Mouse (Mus musculus) heart, embryonic 10.5 days (tissue): ENCODE results near the gene Mtmr6. TPM values are rescaled to one million over a fixed set of nuclear protein-coding genes. Genes with fewer than 3 reads are reported as not detected.
A peak's percentile ranks its signal among the peaks of the same experiment; 100 is the strongest.

Source experiments
- DNase-seq: peaks from one replicate; pipeline ENCODE4 v3.0.0-alpha.2; 2017; ENCODE audit warnings: low spot score
- H3K27ac ChIP-seq: fragments of 300-500 bp; sonication (generic); 2 replicates; pipeline ENCODE4 v1.5.1; 2016; ENCODE audit warnings: mild to moderate bottlenecking
- H3K27me3 ChIP-seq: fragments of 300-500 bp; sonication (generic); 2 replicates; pipeline ENCODE4 v1.6.1; 2016; ENCODE audit warnings: mild to moderate bottlenecking; ENCODE audit not compliant: poor library complexity, insufficient read depth, severe bottlenecking
- H3K36me3 ChIP-seq: fragments of 300-500 bp; sonication (generic); 2 replicates; pipeline ENCODE4 v1.6.1; 2016; ENCODE audit warnings: mild to moderate bottlenecking, moderate library complexity
- H3K4me1 ChIP-seq: fragments of 300-500 bp; sonication (generic); 2 replicates; pipeline ENCODE4 v1.6.1; 2016; ENCODE audit warnings: mild to moderate bottlenecking
- H3K4me3 ChIP-seq: fragments of 300-500 bp; sonication (generic); 2 replicates; pipeline ENCODE4 v1.5.1; 2016; ENCODE audit warnings: mild to moderate bottlenecking, moderate library complexity
- H3K9me3 ChIP-seq: fragments of 300-500 bp; sonication (generic); 2 replicates; pipeline ENCODE4 v1.6.1; 2016; ENCODE audit warnings: mild to moderate bottlenecking, moderate library complexity
- WGBS: fragments of 180-500 bp; shearing (Covaris S2); methylation state at CpG from one replicate; pipeline ENCODE4 v1.1.7; 2016; 5-methylcytosine and 5-hydroxymethylcytosine counted together
- polyA plus RNA-seq: library from polyadenylated mRNA; unstranded; fragments of >200 nt; fragmentation: Nextera tagmentation; extraction: Ambion mirVana; gene quantifications from 2 replicates; pipeline ENCODE4 v1.2.1, GENCODE M21; 2016

Mtmr6 gene
- polyA plus RNA-seq: 22.4 and 28.4 TPM in 2 replicates

DNA sequence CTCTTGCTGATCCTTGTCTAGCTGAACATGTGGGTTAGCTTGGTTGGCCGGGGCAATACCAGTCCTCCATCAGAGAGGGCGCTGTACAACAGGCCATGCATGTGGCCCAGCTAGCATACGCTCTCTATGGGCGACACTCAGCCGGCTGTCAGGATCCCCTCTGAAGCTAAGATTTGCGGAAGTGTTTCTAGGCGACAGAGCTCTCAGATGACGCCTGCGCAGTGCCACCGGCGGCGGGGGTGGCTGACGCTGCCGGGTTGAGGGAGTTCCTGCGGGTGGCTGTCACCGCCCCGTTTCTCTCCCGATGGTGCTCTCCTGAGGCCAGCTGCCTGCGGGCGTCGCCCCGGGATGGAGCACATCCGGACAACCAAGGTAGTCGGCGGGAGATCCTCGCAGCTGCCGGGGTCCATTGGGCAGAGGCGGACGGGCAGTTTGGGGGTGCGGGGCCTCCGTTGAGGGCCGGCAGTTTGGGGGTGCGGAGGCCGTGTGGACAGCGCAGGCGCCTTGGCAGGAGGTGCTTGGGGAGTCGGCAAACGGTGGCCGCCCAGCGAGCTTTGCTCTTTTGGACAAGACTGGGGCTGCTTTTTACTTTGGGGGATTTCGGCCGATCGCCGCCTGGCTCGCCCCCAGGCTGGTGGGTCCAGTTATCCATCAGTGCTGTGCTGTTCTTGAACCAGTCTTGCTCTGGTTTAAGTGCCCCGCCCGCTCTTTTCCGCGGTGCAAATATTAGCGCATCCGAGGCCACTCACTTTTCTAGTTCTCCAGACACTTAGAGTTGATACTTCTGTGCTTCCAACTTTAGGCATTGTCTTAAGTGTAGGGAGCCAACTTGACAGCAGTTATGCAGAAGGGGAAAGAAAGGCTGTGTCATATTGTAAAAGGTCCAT lies at the start of gene Mtmr6:
TSS of gene Mtmr6 (plus strand) at position 239 of the 887 bp plus-strand sequence.
- peaks cover 16% of the 10 kb centered on the region; the same call in 1 of the 2 replicates for H3K4me1 ChIP-seq
- no peaks in the 10 kb centered on the region for H3K27me3 ChIP-seq
- no peaks in the 10 kb centered on the region for H3K9me3 ChIP-seq
- WGBS: under 1% methylated on average over 51 of the region's 51 CpGs
- peak within 1 kb of the TSS; percentile 87 for H3K4me3 ChIP-seq
- no peaks in the 10 kb centered on the region for H3K36me3 ChIP-seq
- DNase-seq: peak; percentile 99
- peak within 1 kb of the TSS; percentile 93 for H3K27ac ChIP-seq

DNA sequence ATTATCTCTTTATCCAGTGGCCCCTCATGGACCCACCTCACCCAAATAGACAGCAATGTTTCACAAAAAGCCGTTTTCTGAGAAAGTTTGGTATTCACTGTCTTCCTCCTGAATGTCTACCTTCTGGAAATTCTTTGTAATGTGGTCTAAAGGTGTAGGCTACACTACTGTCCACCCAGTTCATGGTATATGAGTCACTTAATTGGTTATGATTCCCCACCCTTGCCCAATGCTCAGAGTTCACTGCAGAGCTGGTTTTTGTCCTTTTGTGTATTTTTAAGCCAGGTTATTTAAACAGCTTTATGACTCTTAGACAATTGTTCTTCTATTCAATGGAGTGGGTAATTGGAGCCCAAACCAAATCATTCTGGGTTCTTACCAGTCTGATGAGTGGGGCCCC lies 48.9 kb upstream of the Mtmr6 start:
- Histone ChIP-seq H3K4me1 (peaks cover 1% of the 10 kb centered on the region; the same call in 1 of the 2 replicates), H3K27ac (no peak overlapping the region), H3K9me3 (no peaks in the 10 kb centered on the region), H3K27me3 (no peaks in the 10 kb centered on the region), H3K36me3 (peaks cover 24% of the 10 kb centered on the region), H3K4me3 (no peak overlapping the region)
- 81% methylated on average over 1 of the region's 1 CpGs for WGBS
- no peak for DNase-seq

DNA sequence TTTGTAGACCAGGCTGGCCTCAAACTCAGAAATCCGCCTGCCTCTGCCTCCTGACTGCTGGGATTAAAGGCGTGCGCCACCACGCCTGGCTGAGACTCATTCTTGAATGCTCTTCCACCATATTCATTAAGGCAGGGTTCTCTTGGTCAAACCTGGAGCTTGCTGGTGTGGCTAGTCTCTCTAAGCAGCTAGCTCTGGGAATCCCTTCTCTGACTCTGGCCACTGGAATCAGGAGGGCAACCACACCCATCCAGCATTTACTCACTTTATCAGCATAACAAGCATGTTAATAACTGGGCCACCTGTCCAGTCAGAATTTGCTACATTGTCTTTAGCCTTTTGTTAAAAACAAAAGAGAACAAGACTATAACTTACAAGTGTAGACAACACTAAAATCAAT lies 47.4 kb upstream of the Mtmr6 start:
- Histone ChIP-seq H3K4me3 (no peak overlapping the region), H3K9me3 (no peaks in the 10 kb centered on the region), H3K4me1 (no peaks in the 10 kb centered on the region), H3K27me3 (no peaks in the 10 kb centered on the region), H3K36me3 (peaks cover 28% of the 10 kb centered on the region), H3K27ac (no peak overlapping the region)
- WGBS: 97% methylated on average over 4 of the region's 4 CpGs
- no peak for DNase-seq

DNA sequence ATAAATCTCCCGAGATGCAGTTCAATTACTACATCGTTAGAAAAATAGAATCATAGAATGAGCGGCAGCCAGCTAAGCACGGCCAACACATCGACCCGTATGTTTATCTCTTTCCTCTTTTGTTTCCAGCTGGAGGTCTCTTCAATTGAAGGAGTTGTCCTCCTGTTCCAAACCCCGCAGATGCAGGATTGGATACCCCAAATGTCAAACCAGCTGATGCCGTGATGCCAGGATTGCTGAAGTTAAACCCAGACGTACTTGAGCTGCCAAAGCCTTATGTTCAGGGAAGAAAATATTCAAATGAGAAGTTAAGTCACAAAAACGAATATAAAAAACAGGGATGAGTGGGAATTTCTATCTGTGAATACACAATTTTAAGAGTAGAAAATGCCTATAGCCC lies 45.1 kb upstream of the Mtmr6 start:
- 92% methylated on average over 10 of the region's 10 CpGs for WGBS
- no peak overlapping the region for H3K4me3 ChIP-seq
- H3K36me3 ChIP-seq: peaks cover 28% of the 10 kb centered on the region
- no peak for DNase-seq
- H3K9me3 ChIP-seq: no peaks in the 10 kb centered on the region
- H3K27me3 ChIP-seq: no peaks in the 10 kb centered on the region
- H3K4me1 ChIP-seq: no peaks in the 10 kb centered on the region
- no peak overlapping the region for H3K27ac ChIP-seq

DNA sequence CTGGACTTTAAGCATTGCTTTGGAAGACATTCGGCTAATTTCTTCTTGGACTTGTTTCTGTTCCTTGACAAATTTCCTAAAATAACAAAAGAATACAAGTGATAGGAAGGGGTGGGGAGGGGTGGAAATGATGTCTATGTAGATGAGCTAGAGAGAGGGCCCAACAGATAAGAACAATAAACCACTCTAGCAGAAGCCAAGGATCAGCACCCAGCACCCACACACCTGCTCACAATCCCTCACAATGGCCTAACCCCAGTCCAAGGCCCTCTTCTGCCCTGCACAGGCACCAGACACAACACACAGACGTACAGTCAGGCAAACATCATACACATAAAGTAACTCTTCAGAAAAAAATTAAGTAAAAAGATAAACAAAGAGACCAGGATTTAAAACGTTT lies 26.5 kb upstream of the Mtmr6 start:
- no peaks in the 10 kb centered on the region for H3K4me1 ChIP-seq
- H3K36me3 ChIP-seq: peaks cover 74% of the 10 kb centered on the region
- no peaks in the 10 kb centered on the region for H3K27me3 ChIP-seq
- no peak overlapping the region for H3K4me3 ChIP-seq
- no peaks in the 10 kb centered on the region for H3K9me3 ChIP-seq
- DNase-seq: no peak
- 79% methylated on average over 3 of the region's 3 CpGs for WGBS
- H3K27ac ChIP-seq: no peak overlapping the region

- H3K27ac ChIP-seq: peak overlapping the region; percentile 97; the same call in 1 of the 2 replicates
Measured at GRCm38 (mm10) chr14:60250366-60250765, 14.7 kb upstream of the Mtmr6 start.

GRCm38 (mm10) chr14:60250879-60251278 lies 14.1 kb upstream of the Mtmr6 start:
- DNase-seq: no peak

More at GRCm38 (mm10) chr14:60250366-60250765, 14.7 kb upstream of the Mtmr6 start:
- WGBS: 25% methylated on average over 8 of the region's 8 CpGs
- Histone ChIP-seq H3K36me3 (peaks cover 4% of the 10 kb centered on the region), H3K9me3 (no peaks in the 10 kb centered on the region), H3K27me3 (no peaks in the 10 kb centered on the region), H3K4me3 (peak overlapping the region; percentile 95), H3K4me1 (peaks cover 10% of the 10 kb centered on the region)
- DNase-seq: no peak

DNA sequence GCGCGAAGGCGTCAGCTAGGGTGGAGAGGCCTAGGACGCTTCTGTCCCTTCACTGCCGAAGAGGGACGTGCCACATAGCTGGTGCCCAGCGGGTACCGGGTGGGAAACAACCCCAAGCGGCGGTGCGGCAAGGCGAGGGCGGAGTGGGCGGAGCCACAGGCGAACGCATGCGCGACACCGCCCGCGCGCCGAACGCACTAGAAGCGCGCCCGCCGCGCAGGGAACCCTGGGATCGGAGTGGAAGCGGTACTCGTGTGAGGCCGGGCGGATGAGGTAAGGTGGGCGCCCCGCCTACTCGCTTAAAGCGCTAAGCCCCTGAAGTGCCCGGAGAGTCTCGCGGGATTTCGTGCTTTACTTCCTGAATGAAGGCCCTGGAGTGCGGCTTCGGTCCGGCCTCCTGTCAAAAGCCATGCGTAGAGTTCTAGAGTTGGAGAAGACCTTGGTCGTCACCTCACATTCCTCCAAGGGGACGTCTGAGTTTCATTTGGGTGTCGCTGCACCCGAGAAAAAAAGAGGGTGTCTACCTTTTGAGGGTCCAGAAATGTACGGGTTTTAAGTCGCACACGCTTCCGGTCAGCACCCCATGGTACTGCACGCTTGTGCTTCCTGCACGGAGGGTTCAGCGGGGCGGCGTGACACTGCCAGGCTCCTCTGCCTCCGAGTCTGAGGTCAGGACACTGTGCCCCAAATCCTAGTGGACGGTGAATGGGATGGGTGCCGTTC lies 13.6 kb upstream of the Mtmr6 start, which contains the start of the genes Nupl1 and Gm49336:
TSS of gene Nupl1 (minus strand) at position 151 of the 723 bp plus-strand sequence.
TSS of gene Gm49336 (minus strand) at position 227 of the 723 bp plus-strand sequence.
- H3K36me3 ChIP-seq: peaks cover 3% of the 10 kb centered on the region
- WGBS: under 1% methylated on average over 62 of the region's 62 CpGs
- H3K4me3 ChIP-seq: peak within 1 kb of the TSS; percentile 95
- DNase-seq: peak; percentile 99
- no peaks in the 10 kb centered on the region for H3K9me3 ChIP-seq
- peak within 1 kb of the TSS; percentile 97 for H3K27ac ChIP-seq
- H3K4me1 ChIP-seq: peaks cover 10% of the 10 kb centered on the region
- H3K27me3 ChIP-seq: no peaks in the 10 kb centered on the region

More at GRCm38 (mm10) chr14:60250879-60251278, 14.1 kb upstream of the Mtmr6 start:
- Histone ChIP-seq H3K36me3 (peaks cover 3% of the 10 kb centered on the region), H3K27me3 (no peaks in the 10 kb centered on the region), H3K4me1 (peaks cover 10% of the 10 kb centered on the region), H3K27ac (peak overlapping the region; percentile 97), H3K4me3 (peak overlapping the region; percentile 95), H3K9me3 (no peaks in the 10 kb centered on the region)
- WGBS: under 1% methylated on average over 39 of the region's 39 CpGs

DNA sequence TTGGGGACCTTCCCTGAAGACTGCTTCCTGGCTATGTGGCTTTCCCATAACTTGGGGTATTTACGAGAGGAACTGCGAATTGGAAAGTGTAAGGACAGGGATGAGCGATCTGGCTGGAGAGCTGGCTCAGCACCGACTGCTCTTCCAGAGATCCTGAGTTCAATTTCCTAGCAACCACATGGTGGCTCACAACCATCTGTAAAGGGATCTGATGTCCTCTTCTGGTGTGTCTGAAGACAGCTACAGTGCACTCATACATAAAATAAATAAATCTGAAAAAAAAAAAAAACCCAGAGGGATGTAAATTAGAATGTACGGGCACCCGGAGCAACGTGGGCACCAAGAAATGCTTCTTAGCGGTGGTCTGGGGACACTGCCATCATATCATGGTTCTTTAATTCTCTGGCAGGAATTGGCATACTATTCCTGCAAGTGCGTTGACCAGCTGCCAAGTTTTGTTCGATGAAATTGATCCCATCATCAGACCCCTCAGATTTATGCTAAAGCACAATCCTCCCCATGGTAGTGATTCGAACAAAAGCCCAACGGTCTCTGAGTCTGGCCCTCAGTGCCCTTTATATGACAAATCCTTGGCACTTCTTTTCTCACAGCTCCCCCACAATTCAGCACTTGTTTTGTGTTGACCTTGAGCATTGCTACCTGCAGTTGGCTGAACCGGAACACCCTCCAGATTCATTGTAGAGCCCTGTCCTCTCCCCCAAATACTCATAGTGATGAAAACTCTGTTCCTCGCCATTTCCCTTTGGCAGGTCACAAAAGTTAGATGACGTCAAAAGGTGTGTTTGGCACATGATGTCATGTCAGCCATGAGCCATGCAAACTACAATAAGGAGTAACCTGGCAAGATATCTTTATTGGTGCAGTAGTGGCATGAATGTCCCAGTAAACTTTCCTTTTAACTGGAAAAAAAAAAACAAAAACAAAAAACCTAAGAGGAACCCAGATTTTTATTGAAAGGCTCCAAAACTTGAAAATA lies 12.7 kb upstream of the Mtmr6 start:
- Histone ChIP-seq H3K4me1 (peaks cover 10% of the 10 kb centered on the region), H3K4me3 (peak overlapping the region; percentile 95), H3K36me3 (no peaks in the 10 kb centered on the region), H3K27me3 (no peaks in the 10 kb centered on the region), H3K27ac (peak overlapping the region; percentile 97), H3K9me3 (no peaks in the 10 kb centered on the region)
- no peak for DNase-seq
- WGBS: 24% methylated on average over 15 of the region's 15 CpGs

DNA sequence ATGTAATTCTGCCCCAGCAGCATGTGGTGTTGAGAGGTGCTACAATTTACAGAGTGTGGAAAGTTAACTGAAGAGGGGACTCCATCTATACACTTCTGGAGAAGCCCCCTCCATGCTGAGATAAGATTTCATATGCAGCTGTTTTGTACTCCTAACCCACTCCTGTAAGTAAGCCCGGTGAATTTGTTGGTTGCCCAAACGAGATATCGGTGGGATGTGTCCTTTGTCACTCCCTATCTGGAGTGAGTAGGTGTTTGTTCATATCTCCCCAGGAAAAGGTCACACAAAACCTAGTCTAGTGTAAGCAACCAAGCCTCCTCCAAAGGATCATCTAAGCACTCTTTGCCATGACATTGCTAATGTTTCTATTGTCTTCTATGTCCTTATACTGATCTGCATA lies 11.6 kb upstream of the Mtmr6 start:
- WGBS: 66% methylated on average over 3 of the region's 3 CpGs
- DNase-seq: no peak
- Histone ChIP-seq H3K27me3 (no peaks in the 10 kb centered on the region), H3K4me1 (peaks cover 10% of the 10 kb centered on the region), H3K36me3 (no peaks in the 10 kb centered on the region), H3K4me3 (no peak overlapping the region), H3K9me3 (no peaks in the 10 kb centered on the region), H3K27ac (no peak overlapping the region)

DNA sequence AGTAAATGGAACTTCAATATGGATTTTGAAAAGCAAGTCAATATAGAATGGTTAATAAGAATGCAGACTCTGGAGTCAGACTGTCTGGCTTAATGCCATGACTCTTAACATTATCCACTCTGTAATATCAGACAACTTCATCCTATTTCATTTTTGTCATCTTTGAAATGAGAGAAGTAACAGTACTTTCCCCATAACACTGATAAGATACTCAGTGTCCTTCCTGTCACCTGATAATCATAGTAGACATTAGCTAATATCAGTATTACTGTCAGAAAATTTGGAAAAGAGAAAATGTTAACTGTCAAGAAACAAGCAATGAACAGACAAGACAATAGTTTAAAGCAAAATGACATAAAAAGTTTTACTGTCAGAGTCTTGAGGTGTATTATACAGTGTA lies 10.3 kb upstream of the Mtmr6 start:
- Histone ChIP-seq H3K27me3 (no peaks in the 10 kb centered on the region), H3K4me3 (no peak overlapping the region), H3K27ac (no peak overlapping the region), H3K4me1 (peaks cover 10% of the 10 kb centered on the region), H3K9me3 (no peaks in the 10 kb centered on the region), H3K36me3 (no peaks in the 10 kb centered on the region)
- no peak for DNase-seq

DNA sequence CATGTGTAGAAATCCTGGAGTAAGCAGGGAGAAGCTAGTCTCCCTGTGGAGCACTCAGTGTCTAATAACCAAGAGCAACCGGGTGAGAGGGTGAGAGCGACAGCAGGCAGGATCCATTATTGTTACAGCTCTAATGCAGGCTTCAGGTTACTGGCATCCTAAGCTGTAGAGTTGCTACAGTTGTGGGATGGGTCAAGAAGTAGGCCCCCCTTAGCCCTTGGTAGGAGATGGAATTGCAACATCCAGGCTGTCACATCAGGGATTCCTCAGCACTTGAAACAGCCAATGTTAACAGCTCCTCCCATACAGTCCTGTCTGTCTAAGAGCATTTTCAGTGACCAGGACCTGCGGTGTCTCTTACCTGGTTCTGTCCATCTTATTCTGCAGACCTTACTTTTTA lies 8.7 kb upstream of the Mtmr6 start:
- WGBS: 25% methylated on average over 3 of the region's 3 CpGs
- Histone ChIP-seq H3K9me3 (no peaks in the 10 kb centered on the region), H3K4me1 (peaks cover 5% of the 10 kb centered on the region), H3K27ac (no peak overlapping the region), H3K4me3 (no peak overlapping the region), H3K36me3 (no peaks in the 10 kb centered on the region), H3K27me3 (no peaks in the 10 kb centered on the region)
- DNase-seq: no peak
